Mouse (Mus musculus): ENCODE measurements around the gene Cox7a2l.

Gene Cox7a2l

GRCm38 (mm10) chr17:83453587-83453986 is 63.5 kb downstream of the Cox7a2l start:
- intact Hi-C loops (cut with DNase I): no loop called here

- intact Hi-C loops (cut with DNase I): no loop called here
These were observed 64.7 kb downstream of the Cox7a2l start for GRCm38 (mm10) chr17:83452451-83452850.
